Mouse (Mus musculus) lung, postnatal 0 days (tissue): ENCODE data around the gene Sf3b3. TPM values are rescaled to one million over a fixed set of nuclear protein-coding genes. Genes with fewer than 3 reads are reported as not detected.
A peak's percentile ranks its signal among the peaks of the same experiment; 100 is the strongest.

ENCODE experiments used
- ATAC-seq: fragments of 200-750 bp; cut with Nextera tagmentation; 2 replicates; pipeline ENCODE4 v1.8.0; 2017; ENCODE audit warnings: moderate library complexity
- DNase-seq: peaks from one replicate; pipeline ENCODE4 v3.0.0-alpha.2; 2016; ENCODE audit warnings: low spot score
- H3K27ac ChIP-seq: fragments of 300-500 bp; sonication (generic); 2 replicates; pipeline ENCODE4 v1.5.1; 2014; ENCODE audit warnings: antibody characterized with exemption, mild to moderate bottlenecking, low read length, mixed read lengths
- H3K27me3 ChIP-seq: fragments of 300-500 bp; sonication (generic); replicated peaks from 2 replicates; pipeline ENCODE4 v1.6.1; 2014; ENCODE audit warnings: low read length, mixed read lengths; ENCODE audit not compliant: insufficient read depth
- H3K36me3 ChIP-seq: fragments of 300-500 bp; sonication (generic); 2 replicates; pipeline ENCODE4 v1.6.1; 2014; ENCODE audit warnings: low read length, mixed read lengths; ENCODE audit not compliant: insufficient read depth
- H3K4me1 ChIP-seq: fragments of 300-500 bp; sonication (generic); 2 replicates; pipeline ENCODE4 v1.6.1; 2014; ENCODE audit warnings: antibody characterized with exemption, low read depth, low read length, mixed read lengths; ENCODE audit not compliant: insufficient read depth
- H3K4me2 ChIP-seq: fragments of 300-500 bp; sonication (generic); replicated peaks from 2 replicates; pipeline ENCODE4 v1.6.1; 2014; ENCODE audit warnings: low read depth, mild to moderate bottlenecking, low read length, moderate library complexity, mixed read lengths
- H3K4me3 ChIP-seq: fragments of 300-500 bp; sonication (generic); 2 replicates; pipeline ENCODE4 v1.5.1; 2014; ENCODE audit warnings: low read depth, low read length
- H3K9ac ChIP-seq: fragments of 300-500 bp; sonication (generic); replicated peaks from 2 replicates; pipeline ENCODE4 v1.6.1; 2014; ENCODE audit warnings: low read depth, mild to moderate bottlenecking
- H3K9me3 ChIP-seq: fragments of 300-500 bp; sonication (generic); 2 replicates; pipeline ENCODE4 v1.6.1; 2016; ENCODE audit warnings: low read length, mixed read lengths
- CTCF ChIP-seq: IDR thresholded peaks from 2 replicates; pipeline ENCODE4 v1.5.1; 2016; ENCODE audit warnings: antibody characterized with exemption, mild to moderate bottlenecking
- EP300 ChIP-seq: IDR thresholded peaks from 2 replicates; pipeline ENCODE4 v1.6.1; 2016; ENCODE audit warnings: antibody characterized with exemption, mild to moderate bottlenecking, control low read depth
- WGBS: fragments of 180-500 bp; shearing (Covaris S2); extraction: QIAGEN DNeasy Blood & Tissue Kit; methylation state at CpG from one replicate; pipeline ENCODE4 v1.1.7; 2014; 5-methylcytosine and 5-hydroxymethylcytosine counted together
- polyA plus RNA-seq: library from polyadenylated mRNA; unstranded; fragments of >200 nt; fragmentation: Nextera tagmentation; extraction: Ambion mirVana; gene quantifications from 2 replicates; pipeline ENCODE4 v1.2.1, GENCODE M21; 2015

The Sf3b3 gene
- polyA plus RNA-seq, 1 experiment from 2014 or later: 41.1 TPM

GRCm38 (mm10) chr8:110810481-110811065 lies 36.0 kb downstream of the Sf3b3 start:
- WGBS: 76% methylated on average over 7 of the region's 7 CpGs

DNA sequence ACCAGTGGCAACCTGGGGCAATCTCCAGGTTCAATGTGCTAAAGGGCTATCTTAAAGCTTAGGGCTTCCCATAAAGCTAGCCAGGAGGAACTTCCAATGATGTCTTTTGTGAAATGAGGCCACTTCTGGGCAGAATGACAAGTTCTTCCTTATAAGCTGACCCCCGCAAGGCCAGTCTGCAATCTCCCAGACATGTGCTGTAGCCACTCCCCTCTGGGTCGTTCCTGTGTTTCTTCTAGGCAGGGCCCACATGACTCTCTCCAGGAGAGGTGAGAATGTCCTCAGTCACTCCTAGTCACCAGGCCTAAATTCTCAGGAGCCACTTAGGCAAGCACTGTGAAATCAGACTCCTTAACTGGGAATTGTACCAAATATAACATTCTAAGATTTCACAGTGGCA lies 36.8 kb downstream of the Sf3b3 start:
- H3K4me3 ChIP-seq: no peak overlapping the region
- H3K4me1 ChIP-seq: 0 out of 2 replicates have a peak, but pooled peaks cover 10% of the 10 kb centered on the region
- DNase-seq (peak; percentile 88), ATAC-seq (peak; percentile 72)
- no peaks in the 10 kb centered on the region for H3K9me3 ChIP-seq
- H3K27me3 ChIP-seq: no peaks in the 10 kb centered on the region
- no peak for TF ChIP-seq EP300
- no peak for TF ChIP-seq CTCF
- no peak overlapping the region for H3K4me2 ChIP-seq
- no peak overlapping the region for H3K9ac ChIP-seq
- H3K36me3 ChIP-seq: peaks cover 45% of the 10 kb centered on the region
- 30% methylated on average over 2 of the region's 2 CpGs for WGBS
- peak overlapping the region; percentile 47 for H3K27ac ChIP-seq

More at GRCm38 (mm10) chr8:110810481-110811065, 36.0 kb downstream of the Sf3b3 start:
- no peak overlapping the region for H3K9ac ChIP-seq
- no peak overlapping the region for H3K4me3 ChIP-seq
- 0 out of 2 replicates have a peak, but pooled peaks cover 10% of the 10 kb centered on the region for H3K4me1 ChIP-seq
- H3K36me3 ChIP-seq: peaks cover 47% of the 10 kb centered on the region
- no peak overlapping the region for H3K4me2 ChIP-seq
- ATAC-seq: no peak
- DNase-seq: no peak
- H3K27ac ChIP-seq: peak overlapping the region; percentile 47; the same call in 1 of the 2 replicates
- H3K27me3 ChIP-seq: no peaks in the 10 kb centered on the region
- TF ChIP-seq EP300 (no peak), CTCF (no peak)
- H3K9me3 ChIP-seq: no peaks in the 10 kb centered on the region

GRCm38 (mm10) chr8:110808495-110809472 lies 37.8 kb downstream of the Sf3b3 start:
- no peaks in the 10 kb centered on the region for H3K27me3 ChIP-seq
- H3K4me3 ChIP-seq: no peak overlapping the region
- ATAC-seq (peak; percentile 36), DNase-seq (peak; percentile 76)
- no peaks in the 10 kb centered on the region for H3K9me3 ChIP-seq
- H3K4me2 ChIP-seq: no peak overlapping the region
- TF ChIP-seq CTCF: no peak
- peak; percentile 42; the same call in 1 of the 2 replicates for TF ChIP-seq EP300
- peaks cover 37% of the 10 kb centered on the region for H3K36me3 ChIP-seq
- H3K4me1 ChIP-seq: 0 out of 2 replicates have a peak, but pooled peaks cover 10% of the 10 kb centered on the region
- WGBS: 44% methylated on average over 13 of the region's 13 CpGs
- peak overlapping the region; percentile 60 for H3K27ac ChIP-seq
- no peak overlapping the region for H3K9ac ChIP-seq

GRCm38 (mm10) chr8:110806146-110806545 lies 40.4 kb downstream of the Sf3b3 start:
- H3K4me2 ChIP-seq: no peak overlapping the region
- WGBS: 69% methylated on average over 1 of the region's 1 CpGs
- no peak for ATAC-seq
- H3K4me3 ChIP-seq: no peak overlapping the region
- TF ChIP-seq CTCF: no peak
- no peak overlapping the region for H3K27ac ChIP-seq
- peaks cover 10% of the 10 kb centered on the region; the same call in 1 of the 2 replicates for H3K36me3 ChIP-seq
- H3K27me3 ChIP-seq: no peaks in the 10 kb centered on the region
- H3K9me3 ChIP-seq: no peaks in the 10 kb centered on the region
- H3K9ac ChIP-seq: no peak overlapping the region
- H3K4me1 ChIP-seq: 0 out of 2 replicates have a peak, but pooled peaks cover 10% of the 10 kb centered on the region
- no peak for DNase-seq

GRCm38 (mm10) chr8:110805669-110806068 lies 40.9 kb downstream of the Sf3b3 start, which contains the start of gene Il34:
Il34 (minus strand) TSS chr8:110805924.
- DNase-seq (no peak), ATAC-seq (peak; percentile 27)
- TF ChIP-seq EP300: no peak
- TF ChIP-seq CTCF: no peak
- peaks cover 6% of the 10 kb centered on the region; the same call in 1 of the 2 replicates for H3K36me3 ChIP-seq
- H3K4me1 ChIP-seq: 0 out of 2 replicates have a peak, but pooled peaks cover 10% of the 10 kb centered on the region
- peak within 1 kb of the TSS; percentile 68 for H3K27ac ChIP-seq
- H3K4me3 ChIP-seq: peak within 1 kb of the TSS; percentile 16
- WGBS: 29% methylated on average over 12 of the region's 12 CpGs
- no peaks in the 10 kb centered on the region for H3K27me3 ChIP-seq
- H3K4me2 ChIP-seq: peak within 1 kb of the TSS; percentile 38
- H3K9me3 ChIP-seq: no peaks in the 10 kb centered on the region
- H3K9ac ChIP-seq: no peak within 1 kb of the TSS
